Mouse (Mus musculus) spleen, adult 2 months (tissue): ENCODE results near the gene Scarb2.

Source experiments
- CTCF ChIP-seq: fragments of 200-500 bp; IDR thresholded peaks from 2 replicates; pipeline ENCODE4 v1.5.1; 2011; ENCODE audit warnings: mild to moderate bottlenecking, inconsistent platforms; ENCODE audit not compliant: insufficient read depth, insufficient read length, insufficient replicate concordance; ENCODE audit errors: extremely low read depth
- POLR2A ChIP-seq: fragments of 200-500 bp; IDR thresholded peaks from 2 replicates; pipeline ENCODE4 v1.6.1; 2011; ENCODE audit warnings: low read depth, low read length, inconsistent platforms

DNA sequence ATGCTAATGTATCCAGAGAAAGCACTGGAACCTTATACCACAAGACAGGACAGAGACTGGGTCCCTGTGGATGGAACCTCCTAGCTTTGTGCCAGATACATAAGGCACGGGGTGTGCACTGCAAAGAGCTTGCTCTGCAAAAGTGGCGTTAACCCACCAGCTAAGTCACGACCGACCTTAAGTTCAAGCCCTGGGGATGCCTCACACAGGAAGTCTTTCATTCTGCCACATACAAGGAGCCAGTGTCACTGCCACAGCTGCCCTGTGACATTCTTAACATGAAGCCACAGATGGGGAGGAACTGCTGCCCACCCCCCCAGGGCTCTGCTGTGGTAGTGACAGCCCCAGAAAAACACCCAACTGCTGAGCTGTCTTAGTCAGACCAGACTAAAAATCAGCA lies 15.9 kb downstream of the Scarb2 start:
- no peak for TF ChIP-seq CTCF
- TF ChIP-seq POLR2A, result no peak
